Mouse (Mus musculus) thymus, adult 2 months (tissue): Measurements from ENCODE around the gene Cxcr6.

Experiments used
- CTCF ChIP-seq: fragments of 200-500 bp; IDR thresholded peaks from 2 replicates; pipeline ENCODE4 v1.5.1; 2012; ENCODE audit warnings: mild to moderate bottlenecking, control low read depth, low read length, moderate library complexity, borderline replicate concordance; ENCODE audit not compliant: control insufficient read depth, poor library complexity, insufficient read depth; ENCODE audit errors: extremely low read depth
- POLR2A ChIP-seq: fragments of 200-500 bp; IDR thresholded peaks from 2 replicates; pipeline ENCODE4 v1.6.1; 2012; ENCODE audit warnings: mild to moderate bottlenecking, low read length, control low read depth, moderate library complexity; ENCODE audit not compliant: control insufficient read depth, poor library complexity, insufficient read depth; ENCODE audit errors: extremely low read depth

- TF ChIP-seq POLR2A (no peak), CTCF (no peak)
Measured at GRCm38 (mm10) chr9:123840243-123840642, 34.0 kb downstream of the Cxcr6 start.
